Mouse (Mus musculus): Measurements from ENCODE around the gene Chchd4. TPM values are rescaled to one million over a fixed set of nuclear protein-coding genes. Genes with fewer than 3 reads are reported as not detected.
A peak's percentile ranks its signal among the peaks of the same experiment; 100 is the strongest.

Chchd4 gene
- 10 to 100 TPM; 14.6 to 15.4 TPM for total RNA-seq (2021)

DNA sequence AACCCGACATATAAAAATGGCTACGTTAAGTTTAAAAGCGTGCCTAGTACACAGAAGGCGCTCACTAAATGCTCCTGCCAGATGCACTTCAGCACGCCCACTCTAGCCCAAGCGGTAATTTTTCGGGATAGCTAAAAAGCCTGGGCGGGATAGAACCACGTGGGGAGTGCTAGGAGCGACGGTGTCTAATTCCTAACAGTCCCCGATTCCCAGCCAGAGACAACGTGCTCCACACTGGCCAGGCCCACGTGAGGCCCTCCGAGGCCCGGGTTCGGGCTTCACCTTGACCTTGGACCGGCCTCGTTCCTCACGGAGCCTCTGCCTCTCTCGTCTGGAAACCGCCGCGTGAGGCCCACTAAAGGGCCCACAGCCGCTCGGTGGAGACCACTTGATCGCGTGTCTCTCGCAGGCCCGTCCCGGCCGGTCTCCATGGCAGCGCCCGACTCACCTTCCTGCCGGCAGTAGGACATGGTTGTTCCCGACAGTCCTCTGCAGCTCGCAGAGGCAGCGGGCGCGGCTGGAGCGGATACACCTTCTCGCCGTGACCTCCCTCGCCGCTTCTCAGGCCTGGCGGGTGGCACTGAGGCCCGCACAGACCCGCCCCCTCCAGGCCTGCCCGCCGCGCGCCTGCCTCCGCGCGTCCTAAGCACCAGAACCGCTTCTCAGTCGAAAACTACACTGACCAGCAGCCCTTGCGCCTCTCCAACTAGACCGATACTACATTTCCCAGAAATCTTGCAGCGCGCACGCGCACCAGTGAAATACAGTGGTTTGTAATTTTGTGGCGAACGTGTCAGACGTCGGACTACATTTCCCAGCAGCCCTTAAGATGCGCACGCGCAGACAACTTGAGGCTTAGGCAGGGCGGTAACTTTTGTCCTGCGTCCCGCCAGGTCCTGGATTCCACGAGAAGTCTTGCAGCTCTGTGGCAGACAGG lies at the start of gene Chchd4, which contains the start of gene Tmem43:
Chchd4 (minus strand) TSS at position 679 of the 937 bp plus-strand sequence.
Tmem43 (plus strand) TSS at position 836 of the 937 bp plus-strand sequence.
- intact Hi-C loops (cut with DNase I), result loop anchor here (2.0 kb wide), 1 partner anchor 32 kb away; no protein-coding TSS in a partner anchor
- DNase-seq, result peak; percentile 96 to 97

DNA sequence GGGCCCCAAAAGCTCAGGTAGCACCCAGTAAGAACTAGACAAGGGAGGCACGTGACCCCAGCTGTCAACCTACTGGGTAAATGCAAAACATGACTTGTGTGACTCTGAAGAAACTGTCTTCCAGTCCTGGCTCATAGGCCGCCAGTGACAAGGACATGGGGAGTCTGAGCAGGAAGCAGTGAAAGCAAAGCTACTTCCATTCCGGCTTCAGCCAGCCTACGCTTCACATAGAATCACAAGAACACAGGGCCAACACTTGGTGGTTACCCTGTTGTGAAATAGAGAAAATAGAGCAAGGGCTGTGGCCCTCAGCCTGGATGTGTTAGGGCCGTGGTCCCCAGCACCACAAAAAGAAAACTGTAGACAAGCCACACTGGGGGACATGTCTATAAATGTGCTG lies 49.5 kb upstream of the Chchd4 start:
- DNase-seq, result no peak
- intact Hi-C loops (cut with DNase I), result no loop called here

DNA sequence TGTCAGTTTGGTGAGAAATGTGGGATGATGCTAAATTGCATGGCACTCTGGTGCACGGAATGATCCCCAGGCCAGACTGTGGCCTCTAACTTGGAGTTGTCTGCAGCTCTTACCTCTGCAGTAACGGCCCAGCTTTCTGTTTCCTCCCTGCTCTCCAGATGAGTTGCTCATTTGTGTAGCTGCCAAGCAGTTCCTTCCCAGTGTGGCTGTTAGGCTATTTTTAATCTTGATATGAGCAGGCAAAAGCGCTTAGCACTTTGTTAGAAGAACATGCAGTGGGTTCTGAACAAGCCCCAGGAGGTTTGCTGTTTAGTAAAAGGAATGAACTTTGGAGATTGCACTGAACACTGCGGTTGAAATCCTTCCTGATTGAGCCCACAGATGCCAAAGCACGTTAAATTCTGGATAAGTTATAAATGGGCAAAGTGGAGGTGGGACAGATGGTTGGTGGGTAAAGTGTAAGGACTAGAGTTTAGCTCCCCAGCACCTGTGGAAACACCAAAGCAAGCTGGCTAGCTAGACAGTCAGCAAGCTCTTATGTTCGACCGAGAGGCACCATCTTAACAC lies 45.2 kb upstream of the Chchd4 start:
- DNase-seq, result no peak
- intact Hi-C loops (cut with DNase I), result loop anchor here (5.0 to 10.0 kb wide), 2 partner anchors 354 to 359 kb away; partner anchors contain the start of gene Ccdc174

DNA sequence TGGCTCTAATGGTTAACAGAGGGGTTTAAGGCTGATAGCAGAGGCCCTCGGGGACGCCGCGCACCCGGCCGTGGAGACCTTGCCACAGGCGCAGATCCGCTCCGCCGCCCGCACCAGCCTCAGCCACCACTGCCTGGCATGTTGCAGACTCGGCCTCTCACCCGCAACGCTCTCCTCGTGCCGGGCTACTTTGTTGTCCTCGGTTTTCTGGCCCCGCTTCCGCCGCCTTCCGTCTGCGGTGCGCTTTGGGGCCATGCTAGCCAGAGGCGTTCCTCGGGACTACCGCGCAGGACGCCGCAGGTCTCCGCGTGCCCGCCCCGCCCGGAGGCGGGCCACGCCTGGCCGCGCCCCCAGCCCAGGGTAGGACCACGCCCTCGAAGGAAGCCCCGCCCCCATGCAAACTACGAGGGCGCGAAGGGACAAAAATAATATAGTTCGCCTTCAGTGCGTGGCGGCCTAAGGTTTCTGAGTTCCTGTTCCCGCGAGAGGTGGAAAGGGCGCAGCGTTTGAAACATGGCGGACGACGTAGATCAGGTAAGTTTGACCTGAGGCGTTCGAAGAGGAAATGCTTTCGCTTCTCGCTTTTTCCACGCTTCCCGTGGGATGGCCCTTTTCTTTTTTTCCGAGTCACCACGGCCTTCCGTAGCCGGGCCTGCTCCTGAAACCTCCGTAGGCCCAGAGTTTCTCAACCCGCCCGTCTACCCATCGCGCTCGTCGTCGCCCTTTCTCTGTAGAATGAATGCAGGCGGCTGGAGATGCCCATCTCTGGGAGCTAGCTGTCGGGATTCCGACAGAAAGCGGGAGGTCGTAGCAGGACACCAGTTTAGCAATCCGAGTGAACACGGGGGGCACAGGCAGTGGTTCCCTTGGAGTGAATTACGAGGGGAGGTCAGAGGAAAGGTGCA lies 42.5 kb upstream of the Chchd4 start, which contains the start of the genes Xpc and Lsm3:
Xpc (minus strand) TSS at position 344 of the 905 bp plus-strand sequence.
Lsm3 (plus strand) TSS at position 384 of the 905 bp plus-strand sequence.
- DNase-seq, result peak; percentile 99
- intact Hi-C loops (cut with DNase I), result loop anchor here (5.0 to 10.0 kb wide), 2 partner anchors 351 to 362 kb away; partner anchors contain the start of gene Ccdc174

DNA sequence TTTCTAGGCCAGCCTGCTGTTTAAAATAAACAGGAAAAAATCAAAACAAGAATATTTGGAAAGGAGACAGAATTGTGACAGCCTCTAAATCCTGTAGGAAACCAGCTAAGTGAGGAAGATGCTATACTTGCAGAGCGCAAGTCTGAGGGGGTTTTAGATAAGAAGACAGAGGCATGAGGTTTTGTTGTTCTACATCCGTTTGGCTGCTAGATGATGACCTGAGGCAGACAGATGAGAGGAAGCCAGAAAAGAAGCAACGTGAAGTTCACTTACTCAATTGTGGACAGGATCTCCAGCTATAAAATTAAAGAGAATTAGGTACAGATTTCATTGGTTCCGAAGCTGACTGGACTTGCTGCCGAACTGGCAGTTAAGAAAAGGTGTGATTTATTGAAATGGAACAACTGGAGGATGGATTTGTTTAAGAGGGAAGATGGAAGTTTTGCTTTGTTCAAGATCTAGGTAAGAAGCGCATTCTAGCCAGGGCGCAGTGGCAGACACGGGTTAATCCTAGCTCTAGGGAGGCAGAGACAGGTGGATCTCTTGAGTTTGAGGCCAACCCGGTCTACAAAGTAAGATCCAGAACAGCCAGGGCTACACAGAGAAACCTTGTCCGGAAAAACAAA lies 41.5 kb upstream of the Chchd4 start:
- intact Hi-C loops (cut with DNase I), result loop anchor here (5.0 to 10.0 kb wide), 2 partner anchors 350 to 362 kb away; partner anchors contain the start of gene Ccdc174
- DNase-seq, result no peak

DNA sequence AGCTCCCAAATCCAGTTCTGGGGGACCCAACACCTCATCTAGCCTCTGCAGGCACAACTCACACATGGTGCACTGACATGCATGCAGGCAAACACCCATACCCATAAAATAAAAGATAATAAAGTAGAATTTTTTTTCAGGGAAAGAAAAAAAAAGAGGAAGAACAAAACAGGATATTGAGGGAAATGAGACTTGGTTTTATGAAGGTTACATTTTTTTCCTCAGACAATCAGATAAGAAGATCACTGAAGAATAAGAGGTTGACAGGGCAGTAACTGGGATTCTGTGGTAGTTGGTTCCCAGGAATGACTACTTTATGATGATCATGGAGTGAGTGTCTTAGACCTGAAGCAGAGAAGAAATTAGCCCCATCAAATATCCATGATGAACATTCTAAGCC lies 40.8 kb upstream of the Chchd4 start:
- intact Hi-C loops (cut with DNase I), result loop anchor here (10.0 kb wide), 1 partner anchor 349 kb away; no protein-coding TSS in a partner anchor

DNA sequence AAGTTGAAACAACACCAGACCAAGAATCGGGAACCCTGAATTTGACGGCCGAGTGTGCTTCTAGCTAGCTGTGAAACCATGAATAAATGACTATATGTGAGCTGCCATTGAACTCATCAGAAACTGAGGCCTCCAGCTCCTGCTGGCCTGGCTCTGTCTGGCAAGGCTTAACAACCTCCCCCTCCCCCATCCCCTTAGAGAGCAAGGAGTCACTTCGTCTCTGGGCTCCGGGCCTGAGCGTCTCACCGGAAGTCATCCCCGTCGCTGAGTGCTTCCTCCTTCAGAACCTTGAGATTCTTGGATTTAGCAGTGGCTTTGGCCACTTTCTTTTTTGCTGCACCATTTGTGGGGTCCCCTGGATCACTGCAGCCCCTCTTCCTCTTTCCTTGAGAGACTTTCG lies 36.9 kb upstream of the Chchd4 start:
- DNase-seq, result no peak
- intact Hi-C loops (cut with DNase I), result loop anchor here (2.0 to 10.0 kb wide), 2 partner anchors 69 to 345 kb away; no protein-coding TSS in a partner anchor

More for the DNA sequence above, 40.8 kb upstream of the Chchd4 start:
- DNase-seq, result no peak

DNA sequence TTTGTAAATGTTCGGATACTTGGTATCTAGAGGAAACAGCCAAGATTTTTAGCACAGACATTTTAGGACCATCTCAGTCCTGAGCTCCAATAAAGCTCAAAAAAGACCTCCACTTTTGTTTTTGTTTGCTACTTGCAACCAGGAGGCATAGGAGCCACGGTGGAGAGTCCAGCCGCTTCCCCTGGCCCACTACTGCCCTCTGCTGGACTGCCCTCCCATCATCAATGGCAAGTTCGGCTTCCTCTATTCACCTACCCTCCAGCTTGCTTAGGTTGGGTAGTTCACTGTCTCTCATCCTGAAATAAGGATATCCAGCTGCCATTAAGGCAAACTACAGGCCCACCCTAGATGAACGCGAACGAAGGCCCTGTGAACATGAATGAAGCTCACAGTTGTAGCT lies 36.0 kb upstream of the Chchd4 start:
- DNase-seq, result peak; percentile 81 to 86
- intact Hi-C loops (cut with DNase I), result loop anchor here (2.0 kb wide), 2 partner anchors 35 to 225 kb away; no protein-coding TSS in a partner anchor

DNA sequence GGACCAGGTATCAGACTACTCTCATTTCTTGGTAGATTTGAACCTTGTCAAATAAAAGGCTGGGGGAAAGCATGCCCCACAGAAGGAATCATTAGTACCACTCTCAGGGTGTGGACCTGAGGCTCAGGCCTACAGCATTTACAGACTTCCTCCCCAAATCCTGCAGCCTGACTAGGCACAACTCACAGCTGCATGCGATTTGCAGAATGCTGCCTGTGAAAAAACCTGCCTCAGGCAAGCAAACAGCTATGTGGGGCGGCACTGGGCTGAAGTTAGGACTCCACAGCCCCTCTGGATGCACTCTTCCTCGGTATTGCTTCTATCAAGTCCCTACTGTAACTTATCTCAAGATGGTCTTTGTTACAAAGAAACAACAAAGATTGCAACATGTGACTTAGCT lies 34.7 kb upstream of the Chchd4 start:
- intact Hi-C loops (cut with DNase I), result loop anchor here (2.0 kb wide), 2 partner anchors 33 to 223 kb away; no protein-coding TSS in a partner anchor
- DNase-seq, result no peak

DNA sequence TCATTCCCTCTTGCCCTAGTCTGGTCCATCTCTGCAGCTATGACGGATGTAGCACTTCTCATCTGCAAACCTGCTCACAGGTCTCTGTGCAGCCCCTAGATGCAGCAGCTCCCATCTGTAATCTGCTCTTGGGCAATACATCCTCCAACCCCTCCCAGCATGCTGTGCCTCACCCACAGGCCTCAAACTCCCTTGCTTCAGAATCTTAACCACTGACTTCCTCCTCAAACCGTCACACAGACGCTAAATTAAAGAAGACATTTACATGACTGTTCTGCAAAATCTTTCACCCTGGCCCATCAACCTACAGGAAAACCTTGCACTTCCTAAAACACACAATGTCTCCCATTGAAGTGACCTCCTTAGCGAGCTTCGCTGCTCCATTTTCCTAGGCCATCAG lies 32.7 kb upstream of the Chchd4 start:
- no peak for DNase-seq
- intact Hi-C loops (cut with DNase I), result no loop called here

DNA sequence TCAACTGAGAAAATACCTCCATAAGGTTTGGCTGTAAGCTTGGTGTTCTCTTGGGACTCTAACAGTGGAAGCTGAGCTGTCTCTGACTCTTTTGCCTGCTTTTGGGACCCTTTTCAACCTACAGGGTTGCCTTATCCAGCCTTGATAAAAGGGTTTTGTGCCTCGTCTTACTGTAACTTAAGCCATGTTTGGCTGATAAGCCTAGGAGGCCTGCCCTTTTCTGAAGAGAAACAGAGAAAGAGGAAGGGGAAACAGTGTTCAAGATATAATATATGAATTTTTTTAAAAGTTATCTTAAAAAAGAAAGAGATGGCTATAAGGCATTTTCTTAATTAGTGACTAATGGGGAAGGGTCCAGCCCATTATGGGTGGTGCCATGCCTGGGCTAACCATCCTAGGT lies 30.0 kb upstream of the Chchd4 start:
- intact Hi-C loops (cut with DNase I), result no loop called here

DNA sequence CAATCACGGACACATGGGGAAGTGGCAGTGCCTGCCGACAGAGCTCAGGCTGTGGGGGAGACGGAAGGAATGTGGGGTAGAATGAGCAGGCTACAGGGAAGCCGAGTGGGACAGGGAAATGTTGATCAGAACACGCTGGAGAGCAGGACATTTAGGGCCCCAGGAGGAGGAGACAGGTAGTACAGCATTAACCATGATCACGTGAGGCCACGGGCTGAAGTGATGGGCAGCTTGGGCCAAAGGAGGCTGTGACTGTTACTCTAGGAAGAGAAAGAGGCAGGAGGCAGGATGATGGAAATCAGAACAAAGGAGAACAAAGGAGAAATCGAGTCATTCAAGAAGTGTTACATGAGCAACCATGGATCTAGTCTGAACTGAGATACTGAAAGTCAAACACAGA lies 21.2 kb upstream of the Chchd4 start:
- intact Hi-C loops (cut with DNase I), result no loop called here
- no peak for DNase-seq

More for the DNA sequence above, 30.0 kb upstream of the Chchd4 start:
- DNase-seq, result no peak

DNA sequence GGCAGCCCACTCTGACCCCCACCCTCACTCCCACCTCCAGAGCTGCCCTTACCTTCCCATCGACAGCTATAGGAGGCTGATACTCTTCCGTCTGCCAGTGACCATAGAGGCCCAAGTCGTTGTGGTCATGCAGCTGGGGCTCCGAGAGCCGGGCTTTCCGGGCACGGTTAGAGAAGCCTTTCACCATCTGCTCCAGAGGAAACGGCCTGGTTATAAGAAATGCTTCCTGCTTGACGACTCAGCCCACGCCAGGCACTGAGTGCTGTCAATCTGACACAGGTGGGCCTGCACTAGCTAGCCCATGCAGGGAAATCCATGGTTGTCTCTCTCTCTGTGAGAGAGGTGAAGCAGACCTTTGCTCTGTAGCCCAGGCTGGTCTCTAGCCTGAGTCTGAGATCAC lies 19.7 kb upstream of the Chchd4 start:
- intact Hi-C loops (cut with DNase I), result no loop called here

DNA sequence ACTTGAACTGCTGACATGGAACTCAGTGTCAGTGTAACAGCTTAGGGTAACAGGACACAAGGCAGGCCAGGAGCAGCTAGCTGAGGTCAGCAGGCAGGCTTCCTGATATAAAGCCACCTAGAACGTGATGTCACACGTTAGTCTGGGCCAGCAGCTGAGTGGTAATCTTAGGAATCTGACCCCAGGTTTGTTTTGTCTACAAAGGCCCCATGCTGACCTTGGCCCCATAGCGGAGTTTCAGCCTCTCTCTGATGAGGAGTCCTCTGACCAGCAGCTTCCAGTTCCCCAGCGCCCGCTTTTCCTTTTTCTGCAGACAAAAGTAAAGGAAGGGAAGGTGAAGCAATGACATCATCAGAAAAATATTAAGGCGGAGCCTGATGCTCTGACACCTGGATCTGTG lies 17.7 kb upstream of the Chchd4 start:
- intact Hi-C loops (cut with DNase I), result no loop called here
- no peak for DNase-seq

More for the DNA sequence above, 19.7 kb upstream of the Chchd4 start:
- DNase-seq, result no peak

DNA sequence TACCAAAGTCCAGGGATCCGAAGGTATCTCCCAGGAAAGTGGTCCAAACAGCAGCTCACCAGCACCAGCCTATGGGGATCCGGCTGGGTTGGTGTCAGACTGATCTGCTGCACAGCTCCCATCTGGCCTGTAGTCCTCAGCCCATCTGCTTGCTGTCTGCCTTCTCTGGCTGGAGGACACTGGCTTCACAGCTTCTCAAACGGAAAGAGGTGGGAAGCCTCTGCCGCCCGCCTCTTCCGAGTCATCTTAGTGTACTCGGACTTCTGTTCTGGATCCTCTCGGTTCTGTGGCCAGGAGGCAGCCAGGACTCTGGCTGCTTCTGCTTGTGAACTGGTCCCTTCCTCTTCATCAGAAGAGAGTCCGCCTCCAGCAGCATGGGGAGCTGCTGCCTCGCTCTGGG lies 16.5 kb upstream of the Chchd4 start:
- intact Hi-C loops (cut with DNase I), result no loop called here
- peak; percentile 41 to 50 for DNase-seq

DNA sequence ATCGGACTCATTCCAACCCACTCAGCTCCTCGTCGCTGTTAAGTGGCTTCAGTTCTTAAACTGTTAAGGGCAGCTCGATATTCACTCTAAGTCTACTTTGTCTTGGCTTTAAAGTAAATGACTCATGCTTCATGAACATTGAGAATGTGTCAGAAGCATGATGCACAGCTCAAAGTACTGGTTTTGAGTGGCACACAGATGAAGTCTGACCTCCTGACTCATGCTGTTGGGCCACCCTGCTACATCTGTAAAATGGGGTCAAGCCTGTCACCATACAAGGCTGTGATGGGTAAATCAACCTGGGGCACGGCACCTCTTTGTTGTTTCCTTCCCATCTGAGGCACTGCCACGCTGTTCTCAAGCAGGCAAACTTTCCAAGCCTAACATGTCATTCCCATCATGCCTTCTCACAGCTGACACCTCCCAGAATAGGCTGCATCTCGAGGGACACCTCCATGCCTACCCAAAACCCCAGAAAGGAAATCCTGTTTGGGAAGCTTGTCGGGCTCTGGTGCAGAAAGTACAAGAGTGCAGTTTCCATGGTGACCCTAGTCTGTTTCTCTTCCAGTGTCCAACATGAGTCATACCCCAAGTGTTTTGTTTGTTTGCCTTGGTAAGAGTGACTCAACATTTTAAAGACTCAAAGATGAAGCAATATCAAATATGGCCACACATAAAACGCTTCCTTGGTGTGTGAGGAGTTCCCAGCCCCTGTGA lies 15.3 kb upstream of the Chchd4 start:
- peak in 1 of 2 experiments; percentile 39 for DNase-seq

DNA sequence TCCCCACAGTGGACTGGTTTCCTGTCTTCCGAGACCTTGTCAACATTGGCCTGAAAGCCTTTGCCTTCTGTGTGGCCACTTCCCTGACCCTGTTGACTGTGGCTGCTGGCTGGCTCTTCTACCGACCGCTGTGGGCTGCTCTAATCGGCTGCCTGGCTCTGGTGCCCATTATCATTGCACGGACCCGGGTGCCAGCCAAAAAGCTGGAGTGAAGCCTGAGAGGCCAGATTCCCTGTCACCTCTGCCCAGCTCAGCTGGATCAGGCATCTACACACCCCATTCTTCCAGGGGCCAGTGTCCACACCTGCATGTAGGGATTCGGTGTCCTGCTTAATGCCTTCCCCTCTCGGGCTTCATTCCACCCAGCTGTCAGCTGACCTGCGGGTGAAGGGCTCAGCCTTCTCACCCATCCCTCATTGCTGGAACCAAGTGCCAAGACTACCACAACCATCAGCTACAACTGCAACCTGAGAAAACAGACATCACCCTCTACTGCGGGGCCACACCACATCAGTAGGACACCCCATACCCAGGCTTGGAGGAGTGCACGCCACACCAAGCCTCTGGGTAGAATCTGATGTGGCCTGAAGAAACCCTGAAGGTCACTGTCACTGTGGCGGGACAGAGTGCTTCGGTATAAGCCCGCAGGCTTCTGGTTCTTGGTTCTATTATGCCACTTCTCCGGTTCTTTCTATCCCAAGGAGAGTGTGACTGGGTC lies 13.5 kb upstream of the Chchd4 start:
- no peak for DNase-seq
- intact Hi-C loops (cut with DNase I), result no loop called here

More for the DNA sequence above, 15.3 kb upstream of the Chchd4 start:
- intact Hi-C loops (cut with DNase I), result no loop called here

DNA sequence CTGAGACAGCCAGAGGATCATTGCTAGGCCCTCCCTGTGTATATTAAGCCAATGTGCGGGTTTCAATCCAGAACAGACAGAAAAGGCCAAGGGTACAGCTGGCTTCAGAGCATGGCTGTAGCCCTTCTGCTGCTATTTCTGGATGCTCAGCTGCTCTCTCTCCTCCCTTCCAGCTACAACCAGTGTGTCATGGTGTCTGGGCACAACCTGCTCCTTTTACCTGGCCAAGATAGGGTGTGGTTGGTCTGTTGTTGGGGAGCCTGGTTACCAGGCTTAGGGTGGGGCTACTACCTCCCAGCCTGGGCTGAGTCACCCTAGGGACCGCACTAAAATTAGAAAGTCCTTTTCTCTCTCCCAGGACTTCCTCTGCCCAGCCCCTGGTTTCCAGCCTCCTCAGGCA lies 10.0 kb upstream of the Chchd4 start:
- no peak for DNase-seq
- intact Hi-C loops (cut with DNase I), result no loop called here
